Mouse (Mus musculus) bone marrow, adult 2 months (tissue): ENCODE results near the gene Ccdc183. TPM values are rescaled to one million over a fixed set of nuclear protein-coding genes. Genes with fewer than 3 reads are reported as not detected.

Source experiments
- H3K27ac ChIP-seq: fragments of 200-500 bp; 2 replicates; pipeline ENCODE4 v1.5.1; 2012; ENCODE audit warnings: low read depth, mild to moderate bottlenecking, control low read depth, inconsistent platforms, low read length; ENCODE audit not compliant: control insufficient read depth, poor library complexity, insufficient read depth
- H3K4me1 ChIP-seq: fragments of 200-500 bp; 2 replicates; pipeline ENCODE4 v1.6.1; 2011; ENCODE audit warnings: low read length; ENCODE audit not compliant: control insufficient read depth, insufficient read depth
- H3K4me3 ChIP-seq: fragments of 200-500 bp; replicated peaks from 2 replicates; pipeline ENCODE3; 2011; ENCODE audit warnings: mild to moderate bottlenecking, low read depth, low read length, control low read depth; ENCODE audit not compliant: control insufficient read depth
- CTCF ChIP-seq: fragments of 200-500 bp; IDR thresholded peaks from 2 replicates; pipeline ENCODE4 v1.5.1; 2011; ENCODE audit warnings: low read length, control low read depth; ENCODE audit not compliant: control insufficient read depth, insufficient read depth
- POLR2A ChIP-seq: fragments of 200-500 bp; IDR thresholded peaks from 2 replicates; pipeline ENCODE4 v1.6.1; 2011; ENCODE audit warnings: low read depth, mild to moderate bottlenecking, control low read depth, low read length, borderline replicate concordance; ENCODE audit not compliant: control insufficient read depth
- WGBS: fragments of 180-500 bp; shearing (Covaris S2); methylation state at CpG from one replicate; pipeline ENCODE4 v1.1.7; 2018; 5-methylcytosine and 5-hydroxymethylcytosine counted together
- polyA plus RNA-seq: library from polyadenylated mRNA; stranded (reverse); fragments of >200 nt; gene quantifications from 2 replicates; pipeline ENCODE4 v1.2.4, GENCODE M21; 2011; ENCODE audit warnings: low replicate concordance; ENCODE audit not compliant: missing spikeins, insufficient read depth, insufficient read length

Gene Ccdc183
- polyA plus RNA-seq, 1 experiment, result not detected

GRCm38 (mm10) chr2:25621229-25622200, 4.0 kb upstream of the Ccdc183 start, which contains the start of gene Tmem141:
TSS of gene Tmem141 (minus strand) at chr2:25622005.
- WGBS, result 8% methylated on average over 34 of the region's 34 CpGs
- peak within 1 kb of the TSS; percentile 64 for H3K4me3 ChIP-seq
- no peaks in the 10 kb centered on the region; the same call in 1 of the 2 replicates for H3K4me1 ChIP-seq
- TF ChIP-seq POLR2A, result peak; percentile 33; the same call in 1 of the 2 replicates
- peak; percentile 57; the same call in 1 of the 2 replicates for TF ChIP-seq CTCF
- H3K27ac ChIP-seq, result peak within 1 kb of the TSS; percentile 21; the same call in 1 of the 2 replicates

GRCm38 (mm10) chr2:25620852-25621228, 3.4 kb upstream of the Ccdc183 start:
- TF ChIP-seq CTCF, result no peak
- no peak for TF ChIP-seq POLR2A
- 38% methylated on average over 4 of the region's 4 CpGs for WGBS
- Histone ChIP-seq H3K4me1 (no peaks in the 10 kb centered on the region; the same call in 1 of the 2 replicates), H3K4me3 (no peak overlapping the region), H3K27ac (no peak overlapping the region)

- Histone ChIP-seq H3K4me3 (no peak overlapping the region), H3K4me1 (no peaks in the 10 kb centered on the region; the same call in 1 of the 2 replicates), H3K27ac (no peak overlapping the region)
- TF ChIP-seq POLR2A (no peak), CTCF (no peak)
- 28% methylated on average over 6 of the region's 6 CpGs for WGBS
Observed at GRCm38 (mm10) chr2:25620386-25620785, 2.9 kb upstream of the Ccdc183 start.

GRCm38 (mm10) chr2:25616398-25616797, 1.1 kb downstream of the Ccdc183 start:
- TF ChIP-seq CTCF, result no peak
- no peak for TF ChIP-seq POLR2A
- no peak overlapping the region for H3K4me3 ChIP-seq
- H3K4me1 ChIP-seq, result no peaks in the 10 kb centered on the region
- H3K27ac ChIP-seq, result no peak overlapping the region
- 26% methylated on average over 22 of the region's 22 CpGs for WGBS

- H3K4me3 ChIP-seq, result no peak overlapping the region
- 46% methylated on average over 10 of the region's 10 CpGs for WGBS
Observed at GRCm38 (mm10) chr2:25608671-25609070, 8.8 kb downstream of the Ccdc183 start.

GRCm38 (mm10) chr2:25607761-25608622, 9.5 kb downstream of the Ccdc183 start, which contains the start of gene Rabl6:
TSS of gene Rabl6 (minus strand) at chr2:25608521.
- Histone ChIP-seq H3K4me3 (peak within 1 kb of the TSS; percentile 97), H3K4me1 (no peaks in the 10 kb centered on the region), H3K27ac (peak within 1 kb of the TSS; percentile 77)
- WGBS, result under 1% methylated on average over 80 of the region's 80 CpGs
- TF ChIP-seq POLR2A, result peak; percentile 92; the same call in 1 of the 2 replicates
- TF ChIP-seq CTCF, result no peak

More at GRCm38 (mm10) chr2:25608671-25609070, 8.8 kb downstream of the Ccdc183 start:
- Histone ChIP-seq H3K27ac (no peak overlapping the region), H3K4me1 (no peaks in the 10 kb centered on the region)
- TF ChIP-seq POLR2A, result no peak
- TF ChIP-seq CTCF, result no peak

GRCm38 (mm10) chr2:25602526-25602925, 15.0 kb downstream of the Ccdc183 start:
- 88% methylated on average over 5 of the region's 5 CpGs for WGBS
- no peaks in the 10 kb centered on the region for H3K4me1 ChIP-seq
- no peak overlapping the region for H3K4me3 ChIP-seq
- TF ChIP-seq POLR2A, result no peak
- no peak for TF ChIP-seq CTCF
- H3K27ac ChIP-seq, result no peak overlapping the region
